Mouse (Mus musculus) cerebellum, adult 9-11 months (tissue): ENCODE results near the gene Pym1.

ENCODE experiments used
- DNase-seq: peaks from one replicate; pipeline ENCODE4 v3.0.0; 2022

Pym1 gene

GRCm38 (mm10) chr10:128745946-128746613 is 1.6 kb upstream of the Pym1 start:
- no peak for DNase-seq

- no peak for DNase-seq
Observed at GRCm38 (mm10) chr10:128746972-128747645, 580 bp upstream of the Pym1 start.

GRCm38 (mm10) chr10:128748252-128748864 is 669 bp downstream of the Pym1 start:
- DNase-seq: peak; percentile 86

GRCm38 (mm10) chr10:128772895-128773294 is 25.2 kb downstream of the Pym1 start:
- no peak for DNase-seq

- no peak for DNase-seq
Observed at GRCm38 (mm10) chr10:128773685-128774084, 26.0 kb downstream of the Pym1 start.

GRCm38 (mm10) chr10:128778441-128778840 is 30.8 kb downstream of the Pym1 start:
- no peak for DNase-seq

GRCm38 (mm10) chr10:128779011-128779795 is 31.5 kb downstream of the Pym1 start:
- DNase-seq: no peak

GRCm38 (mm10) chr10:128780200-128780599 is 32.5 kb downstream of the Pym1 start:
- no peak for DNase-seq

- DNase-seq: no peak
Observed at GRCm38 (mm10) chr10:128790398-128791124, 42.9 kb downstream of the Pym1 start, which contains the start of gene Mmp19. TSS of gene Mmp19 (plus strand) at chr10:128790910.

GRCm38 (mm10) chr10:128792041-128792440 is 44.4 kb downstream of the Pym1 start:
- no peak for DNase-seq

GRCm38 (mm10) chr10:128793258-128793657 is 45.6 kb downstream of the Pym1 start:
- DNase-seq: no peak

- no peak for DNase-seq
Observed at GRCm38 (mm10) chr10:128794391-128794790, 46.7 kb downstream of the Pym1 start.

- peak; percentile 19 for DNase-seq
Observed at GRCm38 (mm10) chr10:128795581-128795980, 47.9 kb downstream of the Pym1 start.

- DNase-seq: no peak
Observed at GRCm38 (mm10) chr10:128798676-128799075, 51.0 kb downstream of the Pym1 start.

- DNase-seq: peak; percentile 33
Observed at GRCm38 (mm10) chr10:128801981-128802495, 54.3 kb downstream of the Pym1 start.

- DNase-seq: no peak
Observed at GRCm38 (mm10) chr10:128802956-128803355, 55.3 kb downstream of the Pym1 start.

GRCm38 (mm10) chr10:128803361-128803760 is 55.7 kb downstream of the Pym1 start:
- peak; percentile 30 for DNase-seq

- DNase-seq: peak; percentile 81
Observed at GRCm38 (mm10) chr10:128803771-128804270, 56.1 kb downstream of the Pym1 start, which contains the start of gene Dnajc14. TSS of gene Dnajc14 (plus strand) at chr10:128804062.

GRCm38 (mm10) chr10:128804271-128805091 is 56.8 kb downstream of the Pym1 start, which contains the start of gene Tmem198b:
TSS of gene Tmem198b (minus strand) at chr10:128804370.
- peak; percentile 76 for DNase-seq

GRCm38 (mm10) chr10:128805092-128806000 is 57.7 kb downstream of the Pym1 start:
- peak; percentile 97 for DNase-seq
